Mouse (Mus musculus): ENCODE results near the gene Socs1. TPM values are rescaled to one million over a fixed set of nuclear protein-coding genes. Genes with fewer than 3 reads are reported as not detected.

Gene Socs1
- polyA plus RNA-seq, 1 experiment: 8.8 TPM

- DNase-seq: no peak
- 71% methylated on average over 3 of the region's 3 CpGs for WGBS
- H3K4me3 ChIP-seq (replicated peaks; ENCODE audit: extremely low read depth, low read depth, low read length): no peak overlapping the region
- TF ChIP-seq CTCF (IDR thresholded peaks at IDR 0.05; ENCODE audit: insufficient read depth, low read length): no peak
- no peak for TF ChIP-seq POLR2A (IDR thresholded peaks at IDR 0.05; ENCODE audit: borderline replicate concordance, extremely low read depth, low read depth, low read length)
- H3K4me1 ChIP-seq (ENCODE audit: control insufficient read depth, insufficient read depth, low read length): no peaks in the 10 kb centered on the region
These were observed 30.6 kb downstream of the Socs1 start for GRCm38 (mm10) chr16:10754521-10755296.

- no peak for TF ChIP-seq CTCF (IDR thresholded peaks at IDR 0.05; ENCODE audit: insufficient read depth, low read length)
- TF ChIP-seq POLR2A (IDR thresholded peaks at IDR 0.05; ENCODE audit: borderline replicate concordance, extremely low read depth, low read depth, low read length): no peak
- WGBS: 42% methylated on average over 7 of the region's 7 CpGs
- no peak overlapping the region for H3K4me3 ChIP-seq (replicated peaks; ENCODE audit: extremely low read depth, low read depth, low read length)
- no peak for DNase-seq
- no peaks in the 10 kb centered on the region for H3K4me1 ChIP-seq (ENCODE audit: control insufficient read depth, insufficient read depth, low read length)
These were observed 35.5 kb downstream of the Socs1 start for GRCm38 (mm10) chr16:10749824-10750223.

GRCm38 (mm10) chr16:10749226-10749625 is 36.1 kb downstream of the Socs1 start:
- DNase-seq: no peak
- WGBS: 62% methylated on average over 7 of the region's 7 CpGs
- Histone ChIP-seq H3K4me1 (ENCODE audit: control insufficient read depth, insufficient read depth, low read length) (no peaks in the 10 kb centered on the region), H3K4me3 (replicated peaks; ENCODE audit: extremely low read depth, low read depth, low read length) (no peak overlapping the region)
- no peak for TF ChIP-seq POLR2A (IDR thresholded peaks at IDR 0.05; ENCODE audit: borderline replicate concordance, extremely low read depth, low read depth, low read length)

- no peak for TF ChIP-seq CTCF (IDR thresholded peaks at IDR 0.05; ENCODE audit: insufficient read depth, low read length)
- TF ChIP-seq POLR2A (IDR thresholded peaks at IDR 0.05; ENCODE audit: borderline replicate concordance, extremely low read depth, low read depth, low read length): no peak
- Histone ChIP-seq H3K4me1 (ENCODE audit: control insufficient read depth, insufficient read depth, low read length) (peaks cover 32% of the 10 kb centered on the region), H3K4me3 (replicated peaks; ENCODE audit: extremely low read depth, low read depth, low read length) (no peak overlapping the region)
- DNase-seq: no peak
- 41% methylated on average over 2 of the region's 2 CpGs for WGBS
These were observed 44.3 kb downstream of the Socs1 start for GRCm38 (mm10) chr16:10741082-10741481.

GRCm38 (mm10) chr16:10739854-10740398 is 45.4 kb downstream of the Socs1 start:
- 41% methylated on average over 9 of the region's 9 CpGs for WGBS
- no peak for TF ChIP-seq POLR2A (IDR thresholded peaks at IDR 0.05; ENCODE audit: borderline replicate concordance, extremely low read depth, low read depth, low read length)
- TF ChIP-seq CTCF (IDR thresholded peaks at IDR 0.05; ENCODE audit: insufficient read depth, low read length): no peak
- Histone ChIP-seq H3K4me3 (replicated peaks; ENCODE audit: extremely low read depth, low read depth, low read length) (no peak overlapping the region), H3K4me1 (ENCODE audit: control insufficient read depth, insufficient read depth, low read length) (peaks cover 32% of the 10 kb centered on the region)
- DNase-seq: no peak

- DNase-seq: no peak
- no peak overlapping the region for H3K4me3 ChIP-seq (replicated peaks; ENCODE audit: extremely low read depth, low read depth, low read length)
- 62% methylated on average over 3 of the region's 3 CpGs for WGBS
- TF ChIP-seq POLR2A (IDR thresholded peaks at IDR 0.05; ENCODE audit: borderline replicate concordance, extremely low read depth, low read depth, low read length): no peak
- TF ChIP-seq CTCF (IDR thresholded peaks at IDR 0.05; ENCODE audit: insufficient read depth, low read length): no peak
- H3K4me1 ChIP-seq (ENCODE audit: control insufficient read depth, insufficient read depth, low read length): peaks cover 32% of the 10 kb centered on the region
These were observed 46.5 kb downstream of the Socs1 start for GRCm38 (mm10) chr16:10738866-10739265.

GRCm38 (mm10) chr16:10737571-10737970 is 47.8 kb downstream of the Socs1 start:
- H3K4me1 ChIP-seq (ENCODE audit: control insufficient read depth, insufficient read depth, low read length): peaks cover 32% of the 10 kb centered on the region
- no peak overlapping the region for H3K4me3 ChIP-seq (replicated peaks; ENCODE audit: extremely low read depth, low read depth, low read length)
- DNase-seq: no peak
- TF ChIP-seq CTCF (IDR thresholded peaks at IDR 0.05; ENCODE audit: insufficient read depth, low read length): no peak
- TF ChIP-seq POLR2A (IDR thresholded peaks at IDR 0.05; ENCODE audit: borderline replicate concordance, extremely low read depth, low read depth, low read length): no peak
- WGBS: 31% methylated on average over 2 of the region's 2 CpGs

GRCm38 (mm10) chr16:10736364-10736763 is 49.0 kb downstream of the Socs1 start:
- Histone ChIP-seq H3K4me1 (ENCODE audit: control insufficient read depth, insufficient read depth, low read length) (peaks cover 33% of the 10 kb centered on the region), H3K4me3 (replicated peaks; ENCODE audit: extremely low read depth, low read depth, low read length) (no peak overlapping the region)
- WGBS: 70% methylated on average over 10 of the region's 10 CpGs
- DNase-seq: no peak
- TF ChIP-seq POLR2A (IDR thresholded peaks at IDR 0.05; ENCODE audit: borderline replicate concordance, extremely low read depth, low read depth, low read length): no peak
- no peak for TF ChIP-seq CTCF (IDR thresholded peaks at IDR 0.05; ENCODE audit: insufficient read depth, low read length)

GRCm38 (mm10) chr16:10735781-10736180 is 49.6 kb downstream of the Socs1 start:
- TF ChIP-seq CTCF (IDR thresholded peaks at IDR 0.05; ENCODE audit: insufficient read depth, low read length) (no peak), POLR2A (IDR thresholded peaks at IDR 0.05; ENCODE audit: borderline replicate concordance, extremely low read depth, low read depth, low read length) (no peak)
- Histone ChIP-seq H3K4me3 (replicated peaks; ENCODE audit: extremely low read depth, low read depth, low read length) (no peak overlapping the region), H3K4me1 (ENCODE audit: control insufficient read depth, insufficient read depth, low read length) (peaks cover 30% of the 10 kb centered on the region)
- DNase-seq: no peak
- 47% methylated on average over 2 of the region's 2 CpGs for WGBS

GRCm38 (mm10) chr16:10732421-10732820 is 52.9 kb downstream of the Socs1 start:
- 0 out of 2 replicates have a peak, but pooled peaks cover 3% of the 10 kb centered on the region for H3K4me1 ChIP-seq (ENCODE audit: control insufficient read depth, insufficient read depth, low read length)
- no peak overlapping the region for H3K4me3 ChIP-seq (replicated peaks; ENCODE audit: extremely low read depth, low read depth, low read length)
- DNase-seq: no peak
- 60% methylated on average over 5 of the region's 5 CpGs for whole genome bisulfite sequencing
- TF ChIP-seq CTCF (IDR thresholded peaks at IDR 0.05; ENCODE audit: insufficient read depth, low read length) (no peak), POLR2A (IDR thresholded peaks at IDR 0.05; ENCODE audit: borderline replicate concordance, extremely low read depth, low read depth, low read length) (no peak)

Other genes with a start within 250 kb of the Socs1 start
- gene Dexi, start 242.5 kb downstream of the Socs1 start, polyA plus RNA-seq (2012; rRNA removed): 56.1 and 59.5 TPM in 2 replicates
- gene Clec16a, start 240.2 kb downstream of the Socs1 start, polyA plus RNA-seq (2012; rRNA removed): 12.7 and 18.3 TPM in 2 replicates
- 0.82 and 2.7 TPM in 2 replicates for gene Tnp2, start 3.1 kb upstream of the Socs1 start, polyA plus RNA-seq (2012; rRNA removed)
- not detected in 2 replicates for gene Prm3, start 5.4 kb upstream of the Socs1 start, polyA plus RNA-seq (2012; rRNA removed)
- 0.83 and 1.8 TPM in 2 replicates for gene Prm2, start 10.6 kb upstream of the Socs1 start, polyA plus RNA-seq (2012; rRNA removed)
- 0.36 and 1.8 TPM in 2 replicates for gene Prm1, start 20.3 kb upstream of the Socs1 start, polyA plus RNA-seq (2012; rRNA removed)
- not detected in 2 replicates for gene Gm11172, start 27.4 kb upstream of the Socs1 start, polyA plus RNA-seq (2012; rRNA removed)
- gene Rmi2, start 49.5 kb upstream of the Socs1 start, polyA plus RNA-seq (2012; rRNA removed): 0.38 and 1.0 TPM in 2 replicates

Measured in lung, adult 2 months (tissue).